Mouse (Mus musculus) limb, embryonic 14.5 days (tissue): ENCODE data around the gene Nkx6-1. TPM values are rescaled to one million over a fixed set of nuclear protein-coding genes. Genes with fewer than 3 reads are reported as not detected.

Experiments used
- ATAC-seq: fragments of 200-750 bp; cut with Nextera tagmentation; 2 replicates; pipeline ENCODE4 v1.8.0; 2017; ENCODE audit warnings: low read depth, moderate number of reproducible peaks, moderate TSS enrichment; ENCODE audit not compliant: low FRiP score
- DNase-seq: peaks from one replicate; pipeline ENCODE4 v3.0.0-alpha.2; 2015; ENCODE audit warnings: low spot score
- H3K27ac ChIP-seq: fragments of 300-500 bp; sonication (generic); replicated peaks from 2 replicates; pipeline ENCODE4 v1.5.1; 2014; ENCODE audit warnings: low read depth, mild to moderate bottlenecking, low read length, moderate library complexity, mixed read lengths
- H3K27me3 ChIP-seq: fragments of 300-500 bp; sonication (generic); 2 replicates; pipeline ENCODE4 v1.6.1; 2014; ENCODE audit warnings: low read length, mixed read lengths; ENCODE audit not compliant: control insufficient read depth, insufficient read depth
- H3K36me3 ChIP-seq: fragments of 300-500 bp; sonication (generic); 2 replicates; pipeline ENCODE4 v1.6.1; 2014; ENCODE audit warnings: mild to moderate bottlenecking, low read length, moderate library complexity, mixed read lengths; ENCODE audit not compliant: control insufficient read depth, insufficient read depth
- H3K4me1 ChIP-seq: fragments of 300-500 bp; sonication (generic); 2 replicates; pipeline ENCODE4 v1.6.1; 2014; ENCODE audit warnings: antibody characterized with exemption, low read length, mixed read lengths; ENCODE audit not compliant: control insufficient read depth, insufficient read depth
- H3K4me2 ChIP-seq: fragments of 300-500 bp; sonication (generic); replicated peaks from 2 replicates; pipeline ENCODE4 v1.6.1; 2014; ENCODE audit warnings: low read depth, mild to moderate bottlenecking, low read length, moderate library complexity; ENCODE audit not compliant: severe bottlenecking
- H3K4me3 ChIP-seq: fragments of 300-500 bp; sonication (generic); replicated peaks from 2 replicates; pipeline ENCODE4 v1.5.1; 2014; ENCODE audit warnings: low read length
- H3K9ac ChIP-seq: fragments of 300-500 bp; sonication (generic); 2 replicates; pipeline ENCODE4 v1.6.1; 2014; ENCODE audit warnings: mild to moderate bottlenecking, low read depth, low read length, moderate library complexity; ENCODE audit not compliant: severe bottlenecking
- H3K9me3 ChIP-seq: fragments of 300-500 bp; sonication (generic); 2 replicates; pipeline ENCODE4 v1.6.1; 2016; ENCODE audit warnings: low read length; ENCODE audit not compliant: control insufficient read depth
- POLR2A ChIP-seq: fragments of 200-500 bp; IDR thresholded peaks from 2 replicates; pipeline ENCODE4 v1.8.0; 2012; ENCODE audit warnings: inconsistent platforms, mild to moderate bottlenecking, moderate library complexity, borderline replicate concordance; ENCODE audit not compliant: insufficient read depth, insufficient read length; ENCODE audit errors: extremely low read depth
- WGBS: fragments of 180-500 bp; shearing (Covaris S2); extraction: QIAGEN DNeasy Blood & Tissue Kit; methylation state at CpG from one replicate; pipeline ENCODE4 v1.1.7; 2014; 5-methylcytosine and 5-hydroxymethylcytosine counted together
- polyA plus RNA-seq, 2 experiments: library from polyadenylated mRNA; depleted of rRNA in 1 of 2; stranded (reverse) in 1 of 2; unstranded in 1 of 2; fragments of >200 nt; fragmentation: Nextera tagmentation in 1 of 2; extraction: Ambion mirVana in 1 of 2; gene quantifications; 2 replicates each; pipeline versions ENCODE4 v1.2.1 to v1.2.3; 2012 to 2014

Gene Nkx6-1
- polyA plus RNA-seq, 2 experiments = 0.10 to 0.25 TPM

DNA sequence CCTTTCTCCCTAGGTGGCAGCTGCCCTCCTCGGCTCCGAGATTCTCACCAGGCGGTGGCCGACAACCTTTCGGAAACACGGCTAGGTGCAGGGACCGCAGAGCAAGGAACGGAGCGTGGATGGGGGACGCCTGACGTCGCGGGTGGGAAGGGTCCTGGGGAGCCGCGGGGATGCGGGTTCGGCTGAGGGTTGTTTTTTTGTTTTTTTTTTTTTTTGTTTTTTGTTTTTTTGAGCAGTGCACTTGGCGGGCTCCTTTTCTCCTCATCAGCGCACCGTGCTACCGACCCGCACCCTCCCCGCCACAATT lies 5.9 kb downstream of the Nkx6-1 start:
- ATAC-seq = no peak
- Histone ChIP-seq H3K4me2 (no peak overlapping the region), H3K9ac (no peak overlapping the region)

DNA sequence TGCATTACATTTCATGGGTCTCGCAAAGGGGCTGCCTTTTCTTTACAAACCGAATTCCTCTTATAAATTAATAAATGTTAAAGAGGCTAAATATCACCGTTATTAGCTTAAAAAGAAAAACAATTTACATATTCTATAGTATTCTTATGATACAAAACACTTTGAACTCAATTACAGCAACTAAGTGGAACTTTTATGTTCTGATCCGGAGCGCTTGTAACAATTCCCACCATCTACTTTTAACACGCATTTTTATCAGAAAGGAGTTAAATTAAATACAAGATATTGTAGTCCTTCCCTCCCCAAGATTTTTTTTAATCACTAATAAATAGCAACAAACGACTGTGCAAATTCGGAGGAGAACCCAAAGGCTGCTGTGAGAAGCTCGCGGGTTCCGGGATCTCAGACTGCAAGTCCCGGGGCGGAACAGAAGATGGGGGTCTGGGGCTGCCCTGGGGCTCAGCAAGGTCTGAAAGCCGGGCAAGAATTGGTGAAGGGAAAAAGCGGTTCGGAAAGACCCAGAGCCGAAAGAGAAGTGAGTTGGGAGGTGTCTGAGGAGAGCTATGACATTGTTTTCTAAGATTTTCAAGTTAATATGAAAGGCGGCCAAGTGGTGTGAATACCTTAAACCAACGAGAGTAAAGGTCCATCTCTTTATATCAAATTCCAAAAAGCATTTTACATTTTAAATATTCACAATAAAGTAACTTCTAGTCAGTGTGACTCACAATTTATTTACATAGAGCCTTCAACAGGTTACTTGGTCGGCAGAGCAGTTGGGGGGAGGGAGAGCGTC lies 6.4 kb downstream of the Nkx6-1 start:
- ATAC-seq (no peak), DNase-seq (no peak)
- Histone ChIP-seq H3K27ac (no peak overlapping the region), H3K4me2 (no peak overlapping the region), H3K4me1 (peaks cover under 1% of the 10 kb centered on the region; the same call in 1 of the 2 replicates), H3K9ac (no peak overlapping the region), H3K27me3 (peaks cover 94% of the 10 kb centered on the region), H3K9me3 (no peaks in the 10 kb centered on the region), H3K36me3 (no peaks in the 10 kb centered on the region), H3K4me3 (no peak overlapping the region)
- 2% methylated on average over 21 of the region's 21 CpGs for WGBS
- no peak for TF ChIP-seq POLR2A

More for the DNA sequence above, 5.9 kb downstream of the Nkx6-1 start:
- no peak for TF ChIP-seq POLR2A
- Histone ChIP-seq H3K9me3 (no peaks in the 10 kb centered on the region), H3K4me1 (peaks cover 6% of the 10 kb centered on the region; the same call in 1 of the 2 replicates), H3K27me3 (peaks cover 94% of the 10 kb centered on the region), H3K4me3 (no peak overlapping the region), H3K36me3 (no peaks in the 10 kb centered on the region), H3K27ac (no peak overlapping the region)
- WGBS = 3% methylated on average over 23 of the region's 23 CpGs
- no peak for DNase-seq

DNA sequence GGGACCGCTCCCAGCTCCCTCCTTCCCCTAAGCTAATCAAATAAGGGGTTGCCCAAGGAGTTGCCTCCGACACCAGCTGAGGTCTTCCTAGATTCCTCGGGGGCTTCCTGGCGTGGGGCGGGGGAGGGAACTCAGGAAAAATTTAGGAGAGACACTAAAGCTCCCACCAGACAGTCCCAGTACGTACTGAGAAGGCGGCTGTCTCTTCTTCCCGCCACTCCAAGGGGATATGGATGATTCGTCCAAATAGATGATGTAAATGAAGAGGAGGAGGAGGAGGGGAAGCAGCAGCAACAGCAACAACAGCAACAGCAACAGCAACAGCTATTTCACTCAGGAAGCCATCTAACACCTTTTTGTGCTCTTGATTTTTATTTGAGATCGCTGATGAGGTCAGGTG lies 7.1 kb downstream of the Nkx6-1 start:
- H3K4me3 ChIP-seq = no peak overlapping the region
- no peaks in the 10 kb centered on the region for H3K4me1 ChIP-seq
- no peaks in the 10 kb centered on the region for H3K9me3 ChIP-seq
- H3K27me3 ChIP-seq = peaks cover 93% of the 10 kb centered on the region
- DNase-seq (no peak), ATAC-seq (no peak)
- no peak overlapping the region for H3K27ac ChIP-seq
- TF ChIP-seq POLR2A = no peak
- H3K4me2 ChIP-seq = no peak overlapping the region
- no peaks in the 10 kb centered on the region for H3K36me3 ChIP-seq
- WGBS = 2% methylated on average over 10 of the region's 10 CpGs
- H3K9ac ChIP-seq = no peak overlapping the region

DNA sequence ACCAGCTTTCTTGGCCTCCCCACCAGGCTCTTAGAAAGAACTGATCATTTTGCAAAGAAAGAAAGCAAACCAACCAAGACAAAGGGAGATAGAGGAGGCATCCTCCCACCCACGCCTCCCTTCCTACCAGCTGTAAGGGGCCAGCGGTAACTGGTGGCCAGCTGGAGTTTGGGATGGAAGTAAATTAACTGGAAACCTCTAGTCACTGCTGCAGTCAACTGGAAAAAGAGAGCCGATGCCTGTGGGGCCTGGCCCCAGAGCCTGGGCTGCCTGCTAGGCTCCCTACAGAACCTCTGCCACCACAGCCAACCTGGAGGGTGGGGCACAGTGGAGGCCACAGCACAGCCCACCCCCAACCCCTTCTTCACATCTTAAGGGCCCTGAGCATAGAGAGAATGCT lies 8.7 kb downstream of the Nkx6-1 start:
- no peak for TF ChIP-seq POLR2A
- H3K36me3 ChIP-seq = no peaks in the 10 kb centered on the region
- H3K4me3 ChIP-seq = no peak overlapping the region
- no peaks in the 10 kb centered on the region for H3K4me1 ChIP-seq
- DNase-seq = no peak
- no peak overlapping the region for H3K9ac ChIP-seq
- no peak overlapping the region for H3K4me2 ChIP-seq
- peaks cover 77% of the 10 kb centered on the region for H3K27me3 ChIP-seq
- ATAC-seq = no peak
- H3K9me3 ChIP-seq = no peaks in the 10 kb centered on the region
- H3K27ac ChIP-seq = no peak overlapping the region
- 5% methylated on average over 3 of the region's 3 CpGs for WGBS

DNA sequence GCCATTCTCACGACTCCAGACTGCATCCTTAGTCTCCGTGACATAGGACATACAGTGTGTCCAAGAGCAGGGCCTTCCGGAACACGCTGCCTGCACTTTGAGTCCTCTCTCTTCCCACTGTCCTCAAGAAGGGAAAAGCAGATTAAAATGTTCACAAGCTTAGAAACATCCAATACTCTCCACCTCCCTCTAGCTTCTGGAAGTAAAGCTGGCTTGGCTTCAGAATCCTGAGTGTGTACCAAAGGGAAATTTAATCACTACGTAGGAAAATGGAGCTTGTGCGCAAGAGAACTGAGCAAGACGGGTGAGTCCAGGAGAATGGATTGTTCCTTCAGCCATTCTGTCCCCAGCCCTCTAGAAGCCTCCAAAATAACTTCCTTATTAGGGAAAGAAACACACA lies 9.4 kb downstream of the Nkx6-1 start:
- Histone ChIP-seq H3K4me3 (no peak overlapping the region), H3K9ac (no peak overlapping the region), H3K36me3 (no peaks in the 10 kb centered on the region), H3K27me3 (peaks cover 72% of the 10 kb centered on the region), H3K4me2 (no peak overlapping the region), H3K4me1 (no peaks in the 10 kb centered on the region), H3K9me3 (no peaks in the 10 kb centered on the region), H3K27ac (no peak overlapping the region)
- DNase-seq (no peak), ATAC-seq (no peak)
- TF ChIP-seq POLR2A = no peak
- 44% methylated on average over 7 of the region's 7 CpGs for WGBS
